Mouse (Mus musculus): Measurements from ENCODE around the gene Ubc. TPM values are rescaled to one million over a fixed set of nuclear protein-coding genes. Genes with fewer than 3 reads are reported as not detected.
A peak's percentile ranks its signal among the peaks of the same experiment; 100 is the strongest.

Ubc gene
- polyA plus RNA-seq, 1 experiment from 2014 or later, result 517 TPM

DNA sequence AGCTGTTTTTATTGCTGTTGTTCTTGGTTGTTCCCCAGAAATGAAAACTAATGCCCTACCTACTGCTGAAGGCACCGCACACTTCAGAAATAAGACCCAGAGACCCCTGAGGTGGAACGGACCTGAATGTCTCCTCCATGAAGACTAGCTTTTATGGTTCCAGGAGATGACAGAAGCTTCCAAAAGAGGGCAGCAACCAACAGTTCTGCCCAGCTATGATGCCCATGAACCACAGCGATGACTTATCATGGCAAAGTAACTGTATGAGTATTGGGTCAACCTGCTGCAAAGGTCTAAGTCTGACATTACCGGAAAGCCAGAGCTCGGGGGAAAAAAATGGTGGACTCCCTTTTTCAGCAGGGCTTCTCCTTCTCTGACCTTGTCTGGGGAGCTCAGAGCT lies 11.1 kb downstream of the Ubc start:
- DNase-seq, result no peak
- no peaks in the 10 kb centered on the region for H3K27me3 ChIP-seq
- H3K9ac ChIP-seq, result no peak overlapping the region
- H3K9me3 ChIP-seq (replicated peaks), result no peaks in the 10 kb centered on the region
- peaks cover 4% of the 10 kb centered on the region; the same call in 1 of the 2 replicates for H3K36me3 ChIP-seq
- H3K4me1 ChIP-seq (replicated peaks), result 0 out of 2 replicates have a peak, but pooled peaks cover 3% of the 10 kb centered on the region
- WGBS (ENCODE audit: insufficient replicate concordance), result 73% methylated on average over 5 of the region's 5 CpGs
- no peak for ATAC-seq (ENCODE audit: low read depth)
- no peak overlapping the region for H3K27ac ChIP-seq
- H3K4me3 ChIP-seq (replicated peaks), result no peak overlapping the region
- no peak overlapping the region for H3K4me2 ChIP-seq

GRCm38 (mm10) chr5:125377214-125377613 lies 12.8 kb downstream of the Ubc start:
- Histone ChIP-seq H3K4me1 (replicated peaks) (no peaks in the 10 kb centered on the region), H3K9me3 (replicated peaks) (no peaks in the 10 kb centered on the region), H3K9ac (no peak overlapping the region), H3K4me3 (replicated peaks) (no peak overlapping the region), H3K27me3 (no peaks in the 10 kb centered on the region), H3K4me2 (no peak overlapping the region), H3K27ac (no peak overlapping the region), H3K36me3 (no peaks in the 10 kb centered on the region)
- 58% methylated on average over 7 of the region's 7 CpGs for WGBS (ENCODE audit: insufficient replicate concordance)
- DNase-seq, result no peak
- no peak for ATAC-seq (ENCODE audit: low read depth)

GRCm38 (mm10) chr5:125375871-125376270 lies 14.1 kb downstream of the Ubc start:
- DNase-seq, result no peak

DNA sequence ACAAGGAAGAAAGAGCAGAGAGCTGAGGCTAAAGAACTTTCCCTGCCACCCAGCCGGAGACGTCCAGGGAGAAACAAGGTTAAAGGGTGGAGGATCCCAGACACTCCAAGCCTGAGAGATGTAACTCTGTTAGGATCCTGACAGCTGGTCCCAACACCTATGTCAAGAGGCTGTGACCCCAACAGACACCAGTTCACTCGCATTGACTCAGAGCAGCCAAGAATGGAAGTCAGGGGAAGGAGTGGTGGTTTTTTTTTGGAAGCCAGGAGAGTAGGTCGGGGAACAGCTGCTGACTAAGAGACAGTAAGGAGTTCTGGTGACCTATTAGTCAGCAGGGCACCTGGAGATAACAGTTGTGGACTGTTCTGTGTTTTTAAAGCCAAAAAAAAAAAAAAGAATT lies 18.0 kb downstream of the Ubc start:
- H3K4me2 ChIP-seq, result no peak overlapping the region
- no peaks in the 10 kb centered on the region for H3K4me1 ChIP-seq (replicated peaks)
- DNase-seq (no peak), ATAC-seq (ENCODE audit: low read depth) (no peak)
- WGBS (ENCODE audit: insufficient replicate concordance), result 71% methylated on average over 4 of the region's 4 CpGs
- no peak overlapping the region for H3K9ac ChIP-seq
- no peak overlapping the region for H3K27ac ChIP-seq
- H3K27me3 ChIP-seq, result no peaks in the 10 kb centered on the region
- no peaks in the 10 kb centered on the region for H3K36me3 ChIP-seq
- H3K4me3 ChIP-seq (replicated peaks), result no peak overlapping the region
- H3K9me3 ChIP-seq (replicated peaks), result no peaks in the 10 kb centered on the region

More at GRCm38 (mm10) chr5:125375871-125376270, 14.1 kb downstream of the Ubc start:
- Histone ChIP-seq H3K27me3 (no peaks in the 10 kb centered on the region), H3K36me3 (no peaks in the 10 kb centered on the region), H3K9ac (no peak overlapping the region), H3K4me1 (replicated peaks) (no peaks in the 10 kb centered on the region), H3K4me3 (replicated peaks) (no peak overlapping the region), H3K27ac (no peak overlapping the region), H3K4me2 (no peak overlapping the region), H3K9me3 (replicated peaks) (no peaks in the 10 kb centered on the region)
- 67% methylated on average over 2 of the region's 2 CpGs for WGBS (ENCODE audit: insufficient replicate concordance)
- ATAC-seq (ENCODE audit: low read depth), result no peak

DNA sequence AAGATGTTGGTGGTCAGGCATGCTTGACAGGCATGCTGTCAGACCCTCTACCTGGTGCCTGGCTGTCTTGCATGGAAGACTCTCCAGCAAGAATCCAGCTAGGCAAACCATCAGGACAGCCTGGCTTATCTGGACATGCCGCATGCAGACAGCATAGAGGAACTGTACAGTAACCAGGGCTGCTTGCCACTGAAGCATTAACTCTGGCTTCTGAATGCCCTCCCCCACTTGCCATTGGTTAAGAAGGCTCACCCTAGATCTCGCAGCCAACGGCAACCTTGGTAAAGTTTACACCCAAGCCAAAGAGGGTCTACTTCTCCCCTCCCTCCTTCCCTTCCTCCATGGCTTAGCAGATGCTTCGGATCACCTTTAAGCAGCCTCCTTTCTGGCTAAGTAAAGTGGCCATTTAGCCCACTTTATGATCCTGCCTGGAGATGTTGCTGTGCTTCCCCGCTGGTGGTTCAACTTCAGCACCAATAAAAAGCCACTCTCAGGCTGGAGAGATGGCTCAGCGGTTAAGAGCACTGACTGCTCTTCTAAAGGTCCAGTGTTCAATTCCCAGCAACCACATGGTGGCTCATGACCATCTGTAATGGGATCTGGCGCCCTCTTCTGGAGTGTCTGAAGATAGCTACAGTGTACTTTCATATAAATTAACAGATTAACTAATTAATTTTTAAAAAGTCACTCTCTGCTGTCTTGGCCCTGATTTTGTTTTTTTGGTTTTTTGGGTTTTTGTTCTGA lies 18.9 kb downstream of the Ubc start:
- H3K27me3 ChIP-seq, result no peaks in the 10 kb centered on the region
- H3K9me3 ChIP-seq (replicated peaks), result no peaks in the 10 kb centered on the region
- no peak for ATAC-seq (ENCODE audit: low read depth)
- 68% methylated on average over 7 of the region's 7 CpGs for WGBS (ENCODE audit: insufficient replicate concordance)
- H3K4me3 ChIP-seq (replicated peaks), result no peak overlapping the region
- H3K4me2 ChIP-seq, result no peak overlapping the region
- H3K4me1 ChIP-seq (replicated peaks), result no peaks in the 10 kb centered on the region
- H3K9ac ChIP-seq, result no peak overlapping the region
- H3K27ac ChIP-seq, result no peak overlapping the region
- no peaks in the 10 kb centered on the region for H3K36me3 ChIP-seq
- no peak for DNase-seq

- H3K4me3 ChIP-seq (replicated peaks), result no peak overlapping the region
Measured at GRCm38 (mm10) chr5:125368568-125368967, 21.4 kb downstream of the Ubc start.

GRCm38 (mm10) chr5:125368156-125368555 lies 21.8 kb downstream of the Ubc start:
- H3K4me2 ChIP-seq, result no peak overlapping the region
- DNase-seq, result no peak
- ATAC-seq (ENCODE audit: low read depth), result no peak
- H3K27ac ChIP-seq, result no peak overlapping the region
- no peaks in the 10 kb centered on the region for H3K9me3 ChIP-seq (replicated peaks)
- H3K9ac ChIP-seq, result no peak overlapping the region
- H3K4me1 ChIP-seq (replicated peaks), result no peaks in the 10 kb centered on the region
- H3K27me3 ChIP-seq, result no peaks in the 10 kb centered on the region
- no peaks in the 10 kb centered on the region for H3K36me3 ChIP-seq
- H3K4me3 ChIP-seq (replicated peaks), result no peak overlapping the region
- WGBS (ENCODE audit: insufficient replicate concordance), result 56% methylated on average over 5 of the region's 5 CpGs

More at GRCm38 (mm10) chr5:125368568-125368967, 21.4 kb downstream of the Ubc start:
- WGBS (ENCODE audit: insufficient replicate concordance), result 1% methylated on average over 4 of the region's 4 CpGs
- Histone ChIP-seq H3K4me1 (replicated peaks) (no peaks in the 10 kb centered on the region), H3K27ac (no peak overlapping the region), H3K4me2 (no peak overlapping the region), H3K36me3 (no peaks in the 10 kb centered on the region), H3K9ac (no peak overlapping the region), H3K27me3 (no peaks in the 10 kb centered on the region), H3K9me3 (replicated peaks) (no peaks in the 10 kb centered on the region)
- DNase-seq, result peak; percentile 44
- peak; percentile 19; the same call in 1 of the 2 replicates for ATAC-seq (ENCODE audit: low read depth)

DNA sequence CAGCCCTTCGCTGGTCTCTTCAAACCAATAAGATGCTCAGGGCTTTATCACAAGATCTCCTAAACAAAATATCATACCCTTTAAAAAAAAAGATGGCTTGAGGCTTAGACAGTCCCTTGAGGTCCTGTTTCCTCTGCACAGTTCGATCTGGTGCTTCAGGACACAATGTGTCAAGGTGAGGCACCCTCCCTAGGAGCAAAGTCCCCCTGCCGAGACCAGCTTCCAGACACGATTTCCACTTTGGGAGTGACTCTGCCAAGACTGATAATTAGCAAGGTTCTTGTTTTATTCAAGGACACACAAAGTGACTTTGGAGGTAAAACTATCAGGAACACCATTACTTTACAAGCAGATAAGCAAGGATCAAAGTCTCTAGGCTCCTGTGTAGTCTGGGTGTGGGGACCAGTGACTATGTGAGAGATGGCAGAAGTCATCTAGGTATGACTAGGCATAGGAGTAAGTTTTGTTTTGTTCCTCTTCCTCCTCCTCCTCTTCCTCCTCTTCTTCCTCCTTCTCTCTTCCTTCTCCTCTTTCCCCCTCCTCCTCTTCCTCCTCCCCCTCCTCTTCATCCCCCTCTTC lies 25.1 kb downstream of the Ubc start:
- Histone ChIP-seq H3K4me3 (replicated peaks) (no peak overlapping the region), H3K4me1 (replicated peaks) (peaks cover 9% of the 10 kb centered on the region), H3K27me3 (no peaks in the 10 kb centered on the region), H3K9ac (no peak overlapping the region), H3K9me3 (replicated peaks) (no peaks in the 10 kb centered on the region), H3K4me2 (no peak overlapping the region), H3K36me3 (no peaks in the 10 kb centered on the region), H3K27ac (no peak overlapping the region)
- WGBS (ENCODE audit: insufficient replicate concordance), result 50% methylated on average over 4 of the region's 4 CpGs
- no peak for ATAC-seq (ENCODE audit: low read depth)
- DNase-seq, result no peak

DNA sequence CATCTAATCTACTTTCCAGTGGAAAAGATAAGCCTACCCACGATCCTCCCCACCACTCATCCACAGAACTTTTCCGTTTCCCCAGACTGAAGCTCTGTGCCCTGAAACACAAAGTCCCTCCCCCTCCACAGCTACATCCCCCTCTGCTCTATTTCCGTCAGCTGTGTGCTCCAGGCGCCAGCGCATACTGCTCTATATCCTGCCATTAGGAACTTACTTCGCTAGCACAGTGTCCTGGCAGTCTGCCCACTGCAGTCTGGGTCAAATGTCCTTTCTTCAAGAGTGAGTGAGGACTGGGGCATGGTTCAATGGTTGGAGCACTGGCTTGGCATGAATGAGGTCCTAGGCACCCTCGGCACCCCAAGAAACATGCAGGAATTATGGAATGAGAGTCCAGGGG lies 26.1 kb downstream of the Ubc start:
- Histone ChIP-seq H3K4me2 (no peak overlapping the region), H3K36me3 (no peaks in the 10 kb centered on the region), H3K27ac (no peak overlapping the region), H3K4me1 (replicated peaks) (peaks cover 9% of the 10 kb centered on the region), H3K4me3 (replicated peaks) (no peak overlapping the region), H3K9me3 (replicated peaks) (no peaks in the 10 kb centered on the region), H3K27me3 (no peaks in the 10 kb centered on the region), H3K9ac (no peak overlapping the region)
- 45% methylated on average over 7 of the region's 7 CpGs for WGBS (ENCODE audit: insufficient replicate concordance)
- peak; percentile 41; the same call in 1 of the 2 replicates for ATAC-seq (ENCODE audit: low read depth)
- DNase-seq, result no peak

DNA sequence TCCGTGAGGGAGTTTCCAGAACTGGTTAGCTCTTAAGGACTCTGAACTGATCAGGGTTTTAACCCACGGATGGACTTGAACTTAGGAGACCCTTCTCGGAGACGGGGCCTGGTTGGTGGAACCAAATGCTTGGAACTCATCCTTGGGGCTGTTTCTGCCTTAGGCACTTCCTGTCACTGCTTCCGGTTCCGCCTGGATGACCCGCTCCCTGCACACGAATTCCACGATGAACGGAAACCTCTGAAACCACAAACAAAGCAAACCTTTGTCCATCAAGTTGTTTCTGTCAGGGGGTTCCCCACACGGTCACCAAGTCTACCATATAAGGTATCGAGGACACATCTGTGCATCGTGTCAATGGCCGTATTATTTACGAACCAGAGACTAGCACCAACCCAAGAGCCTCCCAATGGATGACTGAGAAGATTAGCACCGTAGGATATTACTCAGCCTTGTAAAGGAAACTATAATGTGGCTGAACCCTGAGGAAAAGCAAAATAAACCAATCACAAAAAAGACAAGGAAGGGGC lies 29.0 kb downstream of the Ubc start:
- Histone ChIP-seq H3K4me3 (replicated peaks) (no peak overlapping the region), H3K4me2 (0 out of 2 replicates have a peak overlapping the region, but pooled peaks have one; percentile 6), H3K27ac (peak overlapping the region; percentile 21), H3K4me1 (replicated peaks) (peaks cover 16% of the 10 kb centered on the region), H3K27me3 (no peaks in the 10 kb centered on the region), H3K9me3 (replicated peaks) (no peaks in the 10 kb centered on the region), H3K9ac (no peak overlapping the region), H3K36me3 (no peaks in the 10 kb centered on the region)
- no peak for DNase-seq
- 32% methylated on average over 16 of the region's 16 CpGs for WGBS (ENCODE audit: insufficient replicate concordance)
- no peak for ATAC-seq (ENCODE audit: low read depth)

- Histone ChIP-seq H3K4me3 (replicated peaks) (no peak overlapping the region), H3K27ac (peak overlapping the region; percentile 21; the same call in 1 of the 2 replicates), H3K4me2 (0 out of 2 replicates have a peak overlapping the region, but pooled peaks have one; percentile 6), H3K9me3 (replicated peaks) (no peaks in the 10 kb centered on the region), H3K4me1 (replicated peaks) (peaks cover 21% of the 10 kb centered on the region), H3K27me3 (no peaks in the 10 kb centered on the region), H3K36me3 (no peaks in the 10 kb centered on the region), H3K9ac (no peak overlapping the region)
- ATAC-seq (ENCODE audit: low read depth), result no peak
- DNase-seq, result no peak
- 77% methylated on average over 9 of the region's 9 CpGs for WGBS (ENCODE audit: insufficient replicate concordance)
Measured at GRCm38 (mm10) chr5:125360566-125360965, 29.4 kb downstream of the Ubc start.

All from liver, embryonic 13.5 days (tissue).